Mouse (Mus musculus) lung, postnatal 10 days (tissue): ENCODE results near the gene Ttc38.
A peak's percentile ranks its signal among the peaks of the same experiment; 100 is the strongest.

Source experiments
- DNase-seq: peaks from one replicate; pipeline ENCODE4 v3.0.0; 2021

The Ttc38 gene

GRCm38 (mm10) chr15:85831954-85832590 lies at the start of gene Ttc38:
Gene Ttc38, plus strand, starts transcription at chr15:85832306.
- peak; percentile 88 for DNase-seq

GRCm38 (mm10) chr15:85783146-85783545 lies 49.0 kb upstream of the Ttc38 start:
- peak; percentile 18 for DNase-seq

- DNase-seq, result no peak
Observed at GRCm38 (mm10) chr15:85784341-85784740, 47.8 kb upstream of the Ttc38 start.

GRCm38 (mm10) chr15:85786711-85787110 lies 45.4 kb upstream of the Ttc38 start:
- no peak for DNase-seq

- no peak for DNase-seq
Observed at GRCm38 (mm10) chr15:85787482-85787881, 44.6 kb upstream of the Ttc38 start.

GRCm38 (mm10) chr15:85788051-85788450 lies 44.1 kb upstream of the Ttc38 start:
- no peak for DNase-seq

- DNase-seq, result no peak
Observed at GRCm38 (mm10) chr15:85788633-85789032, 43.5 kb upstream of the Ttc38 start.

- peak; percentile 10 for DNase-seq
Observed at GRCm38 (mm10) chr15:85791449-85791848, 40.7 kb upstream of the Ttc38 start.

GRCm38 (mm10) chr15:85792819-85793218 lies 39.3 kb upstream of the Ttc38 start:
- DNase-seq, result peak; percentile 67

- no peak for DNase-seq
Observed at GRCm38 (mm10) chr15:85795516-85795915, 36.6 kb upstream of the Ttc38 start.

- DNase-seq, result no peak
Observed at GRCm38 (mm10) chr15:85798676-85799075, 33.4 kb upstream of the Ttc38 start.

GRCm38 (mm10) chr15:85802931-85803330 lies 29.2 kb upstream of the Ttc38 start:
- DNase-seq, result no peak

GRCm38 (mm10) chr15:85806886-85807285 lies 25.2 kb upstream of the Ttc38 start:
- DNase-seq, result no peak

- DNase-seq, result no peak
Observed at GRCm38 (mm10) chr15:85807404-85807803, 24.7 kb upstream of the Ttc38 start.

GRCm38 (mm10) chr15:85808031-85808430 lies 24.1 kb upstream of the Ttc38 start:
- no peak for DNase-seq

GRCm38 (mm10) chr15:85808434-85808833 lies 23.7 kb upstream of the Ttc38 start:
- DNase-seq, result no peak

GRCm38 (mm10) chr15:85809091-85809490 lies 23.0 kb upstream of the Ttc38 start:
- no peak for DNase-seq

GRCm38 (mm10) chr15:85810462-85810805 lies 21.7 kb upstream of the Ttc38 start:
- no peak for DNase-seq

GRCm38 (mm10) chr15:85810806-85811521 lies 21.1 kb upstream of the Ttc38 start:
- DNase-seq, result peak; percentile 74

GRCm38 (mm10) chr15:85811535-85812277 lies 20.4 kb upstream of the Ttc38 start, which contains the start of gene Cdpf1:
Gene Cdpf1, minus strand, starts transcription at chr15:85811697.
- DNase-seq, result peak; percentile 99

- DNase-seq, result no peak
Observed at GRCm38 (mm10) chr15:85813428-85813827, 18.7 kb upstream of the Ttc38 start.

- DNase-seq, result peak; percentile 52
Observed at GRCm38 (mm10) chr15:85821203-85822010, 10.7 kb upstream of the Ttc38 start, which contains the start of gene Pkdrej. Gene Pkdrej, minus strand, starts transcription at chr15:85821734.

GRCm38 (mm10) chr15:85822011-85822359 lies 10.1 kb upstream of the Ttc38 start:
- peak; percentile 18 for DNase-seq
